Mouse (Mus musculus): ENCODE measurements around the gene Psmd14.

The Psmd14 gene

DNA sequence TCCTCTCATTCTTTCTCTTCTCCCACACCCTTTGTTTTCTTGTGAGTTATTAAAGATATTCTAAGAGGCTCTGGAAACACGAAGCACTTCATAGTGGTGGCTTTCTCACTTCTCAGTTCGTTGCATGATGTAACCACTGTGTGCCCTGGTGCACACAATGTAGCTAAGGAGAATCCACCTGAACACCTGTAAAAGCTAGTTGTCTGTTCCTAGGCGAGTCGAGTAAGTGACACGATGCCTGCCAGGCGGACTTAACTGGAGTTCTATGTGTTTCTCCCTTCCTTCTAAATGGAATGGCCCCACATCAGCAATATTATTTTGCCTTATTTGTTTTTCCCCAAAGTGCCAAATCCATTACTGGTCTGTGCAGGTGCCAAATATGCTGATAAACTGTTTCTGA is 101.6 kb downstream of the Psmd14 start:
- DNase-seq (ENCODE audit: low read depth, low spot score), result no peak

DNA sequence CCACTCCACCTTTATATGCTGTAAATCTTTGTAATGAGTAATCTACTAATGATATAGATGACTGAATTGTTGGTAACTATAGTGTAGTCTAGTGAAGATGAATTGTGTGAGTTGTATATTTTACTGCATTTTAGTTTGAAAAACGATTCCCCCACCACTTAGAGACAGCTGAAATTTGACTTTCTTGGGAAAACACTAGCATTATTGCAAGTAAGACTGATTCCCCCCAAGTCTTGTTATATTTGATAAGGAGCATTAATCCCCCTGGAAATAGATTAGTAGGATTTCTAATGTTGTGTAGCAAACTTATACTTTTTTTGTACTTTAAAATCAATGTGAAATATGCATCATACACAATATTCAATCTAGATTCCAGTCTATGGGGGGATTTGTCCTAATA is 102.0 kb downstream of the Psmd14 start:
- no peak for DNase-seq (ENCODE audit: low read depth, low spot score)

DNA sequence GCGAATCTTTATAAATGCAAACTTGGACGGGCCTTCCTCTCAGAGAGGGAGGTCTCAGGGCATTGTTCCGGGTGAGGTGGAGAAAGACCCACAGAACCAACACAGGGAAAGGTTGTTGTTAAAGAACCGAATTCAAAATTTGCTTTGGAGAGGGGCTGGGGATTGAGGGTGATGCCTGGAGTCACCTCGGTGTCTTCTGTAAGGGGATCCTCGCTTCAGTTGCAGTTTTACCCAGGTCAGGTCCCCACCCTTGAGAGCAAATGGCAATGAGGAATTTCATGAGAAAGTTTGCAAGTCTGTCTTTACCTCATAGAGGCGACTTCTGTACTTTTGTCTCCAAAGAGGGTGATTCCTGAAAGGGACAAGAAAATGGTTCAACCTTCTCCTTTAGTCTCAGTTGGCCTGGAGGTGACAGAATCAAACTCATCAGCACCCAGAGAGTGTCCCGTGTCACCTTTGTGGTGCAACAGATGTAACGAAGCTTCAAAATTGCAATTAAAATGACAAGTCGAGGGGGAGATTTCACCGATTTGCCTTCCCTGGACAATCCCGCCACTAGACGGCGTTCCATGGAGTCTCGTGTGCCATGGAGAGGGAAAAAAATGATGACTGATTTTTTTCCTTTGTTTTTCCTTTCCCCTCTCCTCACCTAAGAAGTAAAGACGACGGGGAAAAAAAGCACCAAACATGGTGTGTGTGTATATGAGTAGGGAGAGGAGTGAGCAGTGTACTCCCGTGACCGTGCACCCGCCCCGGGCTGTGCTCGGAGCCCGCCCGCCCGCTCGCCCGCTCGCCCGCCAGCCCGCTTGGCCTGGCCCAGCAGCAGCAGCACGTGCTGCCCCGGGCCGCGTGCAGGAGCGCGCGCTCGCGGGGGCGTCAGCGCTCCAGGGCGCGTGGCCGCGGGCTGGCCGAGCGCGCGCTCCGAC is 103.3 kb downstream of the Psmd14 start:
- DNase-seq (ENCODE audit: low read depth, low spot score), result peak; percentile 43

DNA sequence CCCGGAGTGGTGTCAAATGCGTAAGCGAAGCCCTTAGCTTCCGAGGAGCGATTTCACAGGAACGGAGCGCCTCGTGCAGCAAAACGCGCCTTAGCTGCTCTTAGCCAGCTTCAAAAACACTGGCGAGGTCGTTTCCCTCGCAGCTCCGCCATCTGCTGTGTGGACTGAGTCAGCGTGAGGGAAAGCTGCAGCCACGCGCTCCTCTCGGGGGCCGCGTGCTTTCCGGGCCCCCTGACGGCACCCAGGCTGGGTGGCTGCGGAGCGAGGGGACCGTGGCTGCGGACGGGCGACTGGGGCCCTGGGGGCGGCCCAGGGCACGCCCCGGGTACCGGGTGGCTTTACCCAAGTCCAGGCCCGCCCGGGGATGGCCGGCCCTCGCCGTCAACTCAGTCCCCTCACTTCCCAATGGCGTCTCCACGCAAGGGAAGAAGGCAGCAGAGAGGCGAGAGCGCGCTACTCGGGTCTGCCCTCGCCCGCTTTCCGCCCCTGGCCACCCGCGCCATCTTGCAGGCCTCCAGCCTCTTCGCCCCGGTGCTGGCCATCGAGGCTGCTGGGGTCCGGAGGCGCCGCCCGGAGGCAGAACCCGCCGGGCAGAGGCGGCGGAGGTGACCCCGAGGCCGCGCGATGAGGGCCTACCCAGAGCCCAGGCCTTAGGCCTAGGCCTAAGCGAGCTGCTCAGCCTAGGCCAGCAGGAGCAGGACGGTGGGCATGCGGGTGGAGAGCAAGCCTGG is 104.3 kb downstream of the Psmd14 start:
- DNase-seq (ENCODE audit: low read depth, low spot score), result peak; percentile 66

DNA sequence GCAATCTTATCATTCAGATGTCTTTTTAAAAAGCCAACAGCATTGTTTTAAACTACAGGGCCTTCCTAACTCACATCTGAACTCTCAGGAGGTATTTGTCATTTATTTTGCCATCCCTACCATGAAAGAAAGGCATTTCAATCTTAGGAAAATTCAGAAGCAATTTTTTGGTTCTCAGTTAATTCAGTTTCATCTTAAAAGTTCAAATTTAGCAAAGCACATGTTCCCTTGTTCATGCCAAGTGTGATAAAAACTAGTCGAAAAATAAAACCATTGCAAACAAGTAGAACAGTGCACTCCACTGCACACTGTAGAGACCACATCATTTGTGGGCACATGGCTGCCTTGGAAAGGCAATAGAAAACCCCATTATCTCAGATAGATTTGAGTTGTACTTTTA is 106.7 kb downstream of the Psmd14 start:
- no peak for DNase-seq (ENCODE audit: low read depth, low spot score)

DNA sequence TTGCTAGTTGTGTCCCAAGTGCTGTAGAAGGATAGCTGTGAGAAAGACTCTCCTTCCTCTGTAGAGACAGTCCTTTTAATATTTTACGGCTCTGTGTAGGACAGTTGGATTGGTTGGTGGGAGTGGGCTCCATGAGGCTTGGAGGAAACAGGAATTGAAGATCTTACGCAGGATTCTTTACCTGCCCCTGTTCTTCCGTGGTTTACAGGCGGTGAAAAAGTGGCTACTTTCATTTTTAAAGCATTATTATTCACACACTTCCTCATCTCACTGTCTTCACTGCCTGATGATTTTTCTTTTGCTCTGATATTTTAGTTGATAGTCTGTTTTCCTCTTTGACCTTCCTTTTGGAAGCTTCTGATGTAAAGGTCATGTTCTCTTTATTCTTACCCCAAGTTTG is 108.7 kb downstream of the Psmd14 start:
- DNase-seq (ENCODE audit: low read depth, low spot score), result no peak

DNA sequence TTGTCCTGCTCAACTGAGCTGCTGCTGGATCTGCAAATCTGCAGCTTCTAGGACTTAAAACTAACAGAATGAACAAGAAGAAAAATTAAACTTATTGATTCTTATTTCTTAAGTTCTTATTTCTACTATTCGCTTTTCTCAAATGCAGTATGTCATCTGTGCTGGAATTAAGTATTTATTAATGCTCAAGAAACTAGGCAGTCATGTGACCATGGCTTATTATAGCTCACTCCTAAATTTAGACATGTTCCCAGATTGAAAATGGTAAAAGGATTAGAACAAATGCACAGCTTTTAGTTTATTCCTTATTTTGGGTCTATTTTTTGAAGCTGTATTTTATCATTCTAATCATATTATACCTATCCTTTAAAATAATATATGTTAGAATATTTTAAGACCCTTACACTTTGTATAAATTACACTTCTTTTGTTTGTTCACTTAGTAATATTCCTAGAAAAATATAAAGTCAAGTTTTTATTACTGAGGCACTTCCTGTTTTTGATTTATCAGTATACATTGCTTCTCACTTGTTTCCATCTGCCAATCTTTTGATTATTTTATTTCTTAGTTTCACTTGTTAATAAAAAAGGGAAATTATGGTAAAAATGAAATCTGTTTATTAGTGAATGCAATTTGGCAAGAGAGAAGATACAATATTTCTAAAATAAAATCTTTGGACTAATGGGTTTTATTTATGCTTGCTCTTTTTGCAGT is 112.1 kb downstream of the Psmd14 start:
- no peak for DNase-seq (ENCODE audit: low read depth, low spot score)

DNA sequence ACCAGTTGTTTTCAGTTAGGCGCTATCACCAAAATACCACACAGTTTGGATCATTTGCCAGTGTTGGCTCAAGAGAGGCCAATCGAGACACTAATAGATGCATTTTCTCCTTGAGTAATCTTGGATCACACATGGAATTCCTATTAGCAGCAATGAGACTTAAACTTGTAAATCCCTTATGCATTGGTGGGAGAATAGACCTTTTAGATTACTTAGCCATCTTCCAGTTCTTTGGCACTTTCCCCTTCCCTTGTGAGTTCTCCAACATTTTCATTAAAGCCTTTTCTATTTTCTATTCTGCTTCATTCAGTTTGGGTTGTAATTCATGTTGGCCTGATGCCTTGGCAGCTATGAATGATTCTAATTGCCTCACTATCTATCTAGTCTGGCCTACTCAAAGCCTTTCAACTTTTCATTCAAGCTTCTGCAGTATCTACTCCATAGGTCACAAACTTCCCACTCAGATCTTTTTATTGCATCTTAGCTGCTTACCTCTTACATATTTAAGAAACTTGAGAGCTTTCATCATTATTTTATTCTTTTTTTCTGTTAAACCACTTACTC is 125.8 kb downstream of the Psmd14 start:
- DNase-seq (ENCODE audit: low read depth, low spot score), result no peak
